Mouse (Mus musculus): ENCODE measurements around the gene Szrd1. TPM values are rescaled to one million over a fixed set of nuclear protein-coding genes. Genes with fewer than 3 reads are reported as not detected.

The Szrd1 gene
- polyA plus RNA-seq (2014; fragmentation: Illumina TruSeq; extraction: RNeasy Lipid Tissue Mini Kit (QIAGEN cat#74804); ENCODE audit: low read depth, low replicate concordance), result 27.9 TPM

GRCm38 (mm10) chr4:141139116-141139970, at the start of gene Szrd1:
Gene Szrd1 (minus strand): TSS chr4:141139775.

GRCm38 (mm10) chr4:141147112-141148008, 7.8 kb upstream of the Szrd1 start, which contains the start of gene Fbxo42:
Gene Fbxo42 (plus strand): TSS chr4:141147913.

GRCm38 (mm10) chr4:141088033-141088432, 51.5 kb downstream of the Szrd1 start, which contains the start of gene Spata21:
Gene Spata21 (plus strand): TSS chr4:141088333.

GRCm38 (mm10) chr4:141077681-141078509, 61.7 kb downstream of the Szrd1 start, which contains the start of gene Necap2:
Gene Necap2 (minus strand): TSS chr4:141078357.

Other genes starting within 250 kb of the Szrd1 start
- gene Padi2, start 233.4 kb downstream of the Szrd1 start, polyA plus RNA-seq (2014; fragmentation: Illumina TruSeq; extraction: RNeasy Lipid Tissue Mini Kit (QIAGEN cat#74804); ENCODE audit: low read depth, low replicate concordance), result 0.91 TPM
- gene Sdhb, start 178.6 kb downstream of the Szrd1 start, polyA plus RNA-seq (2014; fragmentation: Illumina TruSeq; extraction: RNeasy Lipid Tissue Mini Kit (QIAGEN cat#74804); ENCODE audit: low read depth, low replicate concordance), result 74.4 TPM
- 1.1 TPM for gene Atp13a2, start 152.9 kb downstream of the Szrd1 start, polyA plus RNA-seq (2014; fragmentation: Illumina TruSeq; extraction: RNeasy Lipid Tissue Mini Kit (QIAGEN cat#74804); ENCODE audit: low read depth, low replicate concordance)
- gene Mfap2, start 129.4 kb downstream of the Szrd1 start, polyA plus RNA-seq (2014; fragmentation: Illumina TruSeq; extraction: RNeasy Lipid Tissue Mini Kit (QIAGEN cat#74804); ENCODE audit: low read depth, low replicate concordance), result not detected
- gene Crocc, start 79.2 kb downstream of the Szrd1 start, polyA plus RNA-seq (2014; fragmentation: Illumina TruSeq; extraction: RNeasy Lipid Tissue Mini Kit (QIAGEN cat#74804); ENCODE audit: low read depth, low replicate concordance), result 0.85 TPM
- 15.4 TPM for gene Necap2, start 61.4 kb downstream of the Szrd1 start, polyA plus RNA-seq (2014; fragmentation: Illumina TruSeq; extraction: RNeasy Lipid Tissue Mini Kit (QIAGEN cat#74804); ENCODE audit: low read depth, low replicate concordance)
- not detected for gene Spata21, start 51.4 kb downstream of the Szrd1 start, polyA plus RNA-seq (2014; fragmentation: Illumina TruSeq; extraction: RNeasy Lipid Tissue Mini Kit (QIAGEN cat#74804); ENCODE audit: low read depth, low replicate concordance)
- 6.2 TPM for gene Fbxo42, start 8.1 kb upstream of the Szrd1 start, polyA plus RNA-seq (2014; fragmentation: Illumina TruSeq; extraction: RNeasy Lipid Tissue Mini Kit (QIAGEN cat#74804); ENCODE audit: low read depth, low replicate concordance)
- not detected for gene Rsg1, start 74.2 kb upstream of the Szrd1 start, polyA plus RNA-seq (2014; fragmentation: Illumina TruSeq; extraction: RNeasy Lipid Tissue Mini Kit (QIAGEN cat#74804); ENCODE audit: low read depth, low replicate concordance)
- 0.98 TPM for gene Arhgef19, start 99.7 kb upstream of the Szrd1 start, polyA plus RNA-seq (2014; fragmentation: Illumina TruSeq; extraction: RNeasy Lipid Tissue Mini Kit (QIAGEN cat#74804); ENCODE audit: low read depth, low replicate concordance)
- 0.16 TPM for gene Epha2, start 161.5 kb upstream of the Szrd1 start, polyA plus RNA-seq (2014; fragmentation: Illumina TruSeq; extraction: RNeasy Lipid Tissue Mini Kit (QIAGEN cat#74804); ENCODE audit: low read depth, low replicate concordance)
- gene Fam131c, start 228.4 kb upstream of the Szrd1 start, polyA plus RNA-seq (2014; fragmentation: Illumina TruSeq; extraction: RNeasy Lipid Tissue Mini Kit (QIAGEN cat#74804); ENCODE audit: low read depth, low replicate concordance), result not detected

Data from sigmoid colon, adult 10 weeks (tissue).